Mouse (Mus musculus) kidney, embryonic 14.5 days (tissue): Measurements from ENCODE around the gene Zfp423. TPM values are rescaled to one million over a fixed set of nuclear protein-coding genes. Genes with fewer than 3 reads are reported as not detected.
A peak's percentile ranks its signal among the peaks of the same experiment; 100 is the strongest.

Experiments used
- ATAC-seq: fragments of 200-750 bp; cut with Nextera tagmentation; 2 replicates; pipeline ENCODE4 v1.8.0; 2017; ENCODE audit warnings: moderate number of reproducible peaks, mild to moderate bottlenecking, moderate TSS enrichment, moderate library complexity; ENCODE audit not compliant: low FRiP score, low TSS enrichment
- H3K27ac ChIP-seq: fragments of 300-500 bp; sonication (generic); 2 replicates; pipeline ENCODE4 v1.5.1; 2014; ENCODE audit warnings: low read depth, mild to moderate bottlenecking, low read length, moderate library complexity, mixed read lengths
- H3K27me3 ChIP-seq: fragments of 300-500 bp; sonication (generic); 2 replicates; pipeline ENCODE4 v1.6.1; 2014; ENCODE audit warnings: mild to moderate bottlenecking, low read length; ENCODE audit not compliant: control insufficient read depth, insufficient read depth
- H3K36me3 ChIP-seq: fragments of 300-500 bp; sonication (generic); 2 replicates; pipeline ENCODE4 v1.6.1; 2014; ENCODE audit warnings: low read length, mixed read lengths; ENCODE audit not compliant: control insufficient read depth, insufficient read depth
- H3K4me1 ChIP-seq: fragments of 300-500 bp; sonication (generic); 2 replicates; pipeline ENCODE4 v1.6.1; 2014; ENCODE audit warnings: low read length, mixed read lengths; ENCODE audit not compliant: control insufficient read depth, insufficient read depth
- H3K4me2 ChIP-seq: fragments of 300-500 bp; sonication (generic); replicated peaks from 2 replicates; pipeline ENCODE4 v1.6.1; 2014; ENCODE audit warnings: low read depth, mild to moderate bottlenecking, low read length
- H3K4me3 ChIP-seq: fragments of 300-500 bp; sonication (generic); 2 replicates; pipeline ENCODE4 v1.5.1; 2014; ENCODE audit warnings: mild to moderate bottlenecking, low read length
- H3K9ac ChIP-seq: fragments of 300-500 bp; sonication (generic); 2 replicates; pipeline ENCODE4 v1.6.1; 2014; ENCODE audit warnings: low read depth, mild to moderate bottlenecking, low read length, moderate library complexity
- H3K9me3 ChIP-seq: fragments of 300-500 bp; sonication (generic); 2 replicates; pipeline ENCODE4 v1.6.1; 2016; ENCODE audit warnings: low read length; ENCODE audit not compliant: control insufficient read depth
- WGBS: fragments of 180-500 bp; shearing (Covaris S2); extraction: QIAGEN DNeasy Blood & Tissue Kit; methylation state at CpG from one replicate; pipeline ENCODE4 v1.1.7; 2014; 5-methylcytosine and 5-hydroxymethylcytosine counted together
- polyA plus RNA-seq: library from polyadenylated mRNA; unstranded; fragments of >200 nt; fragmentation: Nextera tagmentation; extraction: Ambion mirVana; gene quantifications from 2 replicates; pipeline ENCODE4 v1.2.1, GENCODE M21; 2014

The Zfp423 gene
- polyA plus RNA-seq, 1 experiment from 2014 or later, result 18.8 TPM

- Histone ChIP-seq H3K9ac (no peak overlapping the region), H3K4me1 (peaks cover 7% of the 10 kb centered on the region; the same call in 1 of the 2 replicates), H3K4me2 (no peak overlapping the region), H3K36me3 (no peaks in the 10 kb centered on the region), H3K27me3 (no peaks in the 10 kb centered on the region), H3K9me3 (no peaks in the 10 kb centered on the region), H3K27ac (no peak overlapping the region), H3K4me3 (no peak overlapping the region)
- ATAC-seq, result peak; percentile 80
- 35% methylated on average over 13 of the region's 13 CpGs for WGBS
These were observed 206.7 kb downstream of the Zfp423 start for GRCm38 (mm10) chr8:87752710-87753109.

GRCm38 (mm10) chr8:87747582-87747981, 211.8 kb downstream of the Zfp423 start:
- Histone ChIP-seq H3K36me3 (no peaks in the 10 kb centered on the region), H3K9ac (no peak overlapping the region), H3K4me2 (no peak overlapping the region), H3K4me1 (peaks cover 22% of the 10 kb centered on the region), H3K27me3 (no peaks in the 10 kb centered on the region), H3K4me3 (no peak overlapping the region), H3K9me3 (no peaks in the 10 kb centered on the region), H3K27ac (no peak overlapping the region; the same call in 1 of the 2 replicates)
- peak; percentile 30; the same call in 1 of the 2 replicates for ATAC-seq
- WGBS, result 34% methylated on average over 8 of the region's 8 CpGs

GRCm38 (mm10) chr8:87747142-87747541, 212.3 kb downstream of the Zfp423 start:
- Histone ChIP-seq H3K27me3 (no peaks in the 10 kb centered on the region), H3K36me3 (no peaks in the 10 kb centered on the region), H3K9me3 (no peaks in the 10 kb centered on the region), H3K9ac (no peak overlapping the region), H3K27ac (no peak overlapping the region; the same call in 1 of the 2 replicates), H3K4me2 (no peak overlapping the region), H3K4me3 (no peak overlapping the region), H3K4me1 (peaks cover 22% of the 10 kb centered on the region)
- 18% methylated on average over 8 of the region's 8 CpGs for WGBS
- peak; percentile 11; the same call in 1 of the 2 replicates for ATAC-seq

- Histone ChIP-seq H3K9ac (no peak overlapping the region), H3K36me3 (no peaks in the 10 kb centered on the region), H3K4me1 (peaks cover 22% of the 10 kb centered on the region), H3K27ac (peak overlapping the region; percentile 76), H3K4me3 (no peak overlapping the region), H3K27me3 (no peaks in the 10 kb centered on the region), H3K9me3 (no peaks in the 10 kb centered on the region), H3K4me2 (no peak overlapping the region; the same call in 1 of the 2 replicates)
- ATAC-seq, result peak; percentile 84
- 23% methylated on average over 14 of the region's 14 CpGs for WGBS
These were observed 213.3 kb downstream of the Zfp423 start for GRCm38 (mm10) chr8:87746072-87746471.

- Histone ChIP-seq H3K4me3 (no peak overlapping the region), H3K9me3 (no peaks in the 10 kb centered on the region), H3K4me2 (no peak overlapping the region), H3K27ac (no peak overlapping the region; the same call in 1 of the 2 replicates), H3K27me3 (no peaks in the 10 kb centered on the region), H3K36me3 (no peaks in the 10 kb centered on the region), H3K4me1 (peaks cover 22% of the 10 kb centered on the region), H3K9ac (no peak overlapping the region)
- no peak for ATAC-seq
- 79% methylated on average over 20 of the region's 20 CpGs for WGBS
These were observed 214.2 kb downstream of the Zfp423 start for GRCm38 (mm10) chr8:87745125-87745698.

- no peak overlapping the region for H3K27ac ChIP-seq
- no peaks in the 10 kb centered on the region for H3K27me3 ChIP-seq
- no peak for ATAC-seq
- H3K4me2 ChIP-seq, result no peak overlapping the region
- no peaks in the 10 kb centered on the region for H3K36me3 ChIP-seq
- H3K4me3 ChIP-seq, result no peak overlapping the region
- WGBS, result 84% methylated on average over 6 of the region's 6 CpGs
- no peak overlapping the region for H3K9ac ChIP-seq
- H3K9me3 ChIP-seq, result no peaks in the 10 kb centered on the region
- peaks cover 22% of the 10 kb centered on the region for H3K4me1 ChIP-seq
These were observed 214.8 kb downstream of the Zfp423 start for GRCm38 (mm10) chr8:87744556-87744955.

GRCm38 (mm10) chr8:87742016-87742415, 217.4 kb downstream of the Zfp423 start:
- Histone ChIP-seq H3K4me1 (peaks cover 16% of the 10 kb centered on the region), H3K9me3 (no peaks in the 10 kb centered on the region), H3K27ac (no peak overlapping the region), H3K4me3 (no peak overlapping the region), H3K36me3 (no peaks in the 10 kb centered on the region), H3K9ac (no peak overlapping the region), H3K27me3 (no peaks in the 10 kb centered on the region), H3K4me2 (no peak overlapping the region)
- WGBS, result 81% methylated on average over 19 of the region's 19 CpGs
- ATAC-seq, result no peak

- H3K9ac ChIP-seq, result no peak overlapping the region
- no peak overlapping the region for H3K27ac ChIP-seq
- 77% methylated on average over 11 of the region's 11 CpGs for WGBS
- H3K9me3 ChIP-seq, result no peaks in the 10 kb centered on the region
- H3K36me3 ChIP-seq, result no peaks in the 10 kb centered on the region
- no peak overlapping the region for H3K4me3 ChIP-seq
- H3K4me2 ChIP-seq, result no peak overlapping the region
- peaks cover 6% of the 10 kb centered on the region for H3K4me1 ChIP-seq
- H3K27me3 ChIP-seq, result no peaks in the 10 kb centered on the region
- ATAC-seq, result no peak
These were observed 218.4 kb downstream of the Zfp423 start for GRCm38 (mm10) chr8:87740946-87741530.

GRCm38 (mm10) chr8:87737900-87738299, 221.5 kb downstream of the Zfp423 start:
- H3K36me3 ChIP-seq, result no peaks in the 10 kb centered on the region
- H3K9ac ChIP-seq, result 0 out of 2 replicates have a peak overlapping the region, but pooled peaks have one; percentile 23
- H3K4me1 ChIP-seq, result peaks cover 4% of the 10 kb centered on the region; the same call in 1 of the 2 replicates
- no peaks in the 10 kb centered on the region for H3K27me3 ChIP-seq
- no peak for ATAC-seq
- H3K4me2 ChIP-seq, result no peak overlapping the region
- no peaks in the 10 kb centered on the region for H3K9me3 ChIP-seq
- H3K4me3 ChIP-seq, result no peak overlapping the region
- WGBS, result 67% methylated on average over 11 of the region's 11 CpGs
- no peak overlapping the region for H3K27ac ChIP-seq
